Mouse (Mus musculus) myocyte (in vitro differentiated cells): ENCODE data around the gene Vtn. TPM values are rescaled to one million over a fixed set of nuclear protein-coding genes. Genes with fewer than 3 reads are reported as not detected.
"Not testable (repeated sequence)": the region's sequence is repeated elsewhere in the genome, so short reads cannot be mapped to it uniquely, and the experiment has no call there.

ENCODE experiments used
- H3K27me3 ChIP-seq: one replicate; pipeline ENCODE4 v1.6.1; 2011; ENCODE audit not compliant: control insufficient read depth, insufficient read depth, insufficient read length
- H3K36me3 ChIP-seq: one replicate; pipeline ENCODE4 v1.6.1; 2011; ENCODE audit not compliant: control insufficient read depth, insufficient read depth
- H3K4me2 ChIP-seq: one replicate; pipeline ENCODE4 v1.6.1; 2011; ENCODE audit warnings: low read depth, control low read depth
- H3K4me3 ChIP-seq: one replicate; pipeline ENCODE4 v1.5.1; 2011; ENCODE audit warnings: mild to moderate bottlenecking, control low read depth, moderate library complexity
- H3K79me2 ChIP-seq: one replicate; pipeline ENCODE4 v1.6.1; 2011; ENCODE audit not compliant: control insufficient read depth, insufficient read depth
- H3ac ChIP-seq: one replicate; pipeline ENCODE4 v1.6.1; 2011; ENCODE audit not compliant: control insufficient read depth, insufficient read length
- CEBPB ChIP-seq: IDR thresholded peaks from 2 replicates; pipeline ENCODE4 v1.6.1; 2011; ENCODE audit warnings: mild to moderate bottlenecking, moderate library complexity; ENCODE audit not compliant: poor library complexity, insufficient read depth, severe bottlenecking
- E2F4 ChIP-seq: IDR thresholded peaks from one replicate; pipeline ENCODE4 v1.6.1; 2011; ENCODE audit warnings: mild to moderate bottlenecking, control low read depth, moderate library complexity; ENCODE audit not compliant: insufficient read depth
- MAX ChIP-seq: IDR thresholded peaks from one replicate; pipeline ENCODE4 v1.6.1; 2011; ENCODE audit warnings: low read depth, mild to moderate bottlenecking, control low read depth
- MYOD1 ChIP-seq, 3 experiments: IDR thresholded peaks; one replicate each; pipeline ENCODE4 v1.6.1; 2011; ENCODE audit warnings: control low read depth in 2 of 3, low read depth in 2 of 3, mild to moderate bottlenecking in 2 of 3, moderate library complexity in 1 of 3; ENCODE audit not compliant: insufficient read length in 2 of 3, control insufficient read depth in 1 of 3
- MYOG ChIP-seq, 3 experiments: IDR thresholded peaks; one replicate each; pipeline ENCODE4 v1.6.1; 2011; ENCODE audit warnings: control low read depth in 2 of 3, low read depth in 2 of 3, mild to moderate bottlenecking in 2 of 3; ENCODE audit not compliant: insufficient read length in 2 of 3, control insufficient read depth in 1 of 3, insufficient read depth in 1 of 3
- POLR2A ChIP-seq: IDR thresholded peaks from one replicate; pipeline ENCODE4 v1.6.1; 2011; ENCODE audit warnings: low read depth, mild to moderate bottlenecking, control low read depth, moderate library complexity; ENCODE audit not compliant: insufficient read length
- POLR2AphosphoS2 ChIP-seq: IDR thresholded peaks from one replicate; pipeline ENCODE4 v1.6.1; 2011; ENCODE audit warnings: low read depth, control low read depth; ENCODE audit not compliant: insufficient read length
- REST ChIP-seq: IDR thresholded peaks from one replicate; pipeline ENCODE4 v1.6.1; 2011; ENCODE audit warnings: mild to moderate bottlenecking, control low read depth, moderate library complexity; ENCODE audit not compliant: insufficient read depth, insufficient read length
- SRF ChIP-seq: IDR thresholded peaks from one replicate; pipeline ENCODE4 v1.6.1; 2011; ENCODE audit warnings: low read depth; ENCODE audit not compliant: control insufficient read depth, insufficient read length
- TCF12 ChIP-seq: IDR thresholded peaks from one replicate; pipeline ENCODE4 v1.6.1; 2011; ENCODE audit warnings: mild to moderate bottlenecking, control low read depth; ENCODE audit not compliant: poor library complexity, insufficient read depth, severe bottlenecking
- TCF3 ChIP-seq: IDR thresholded peaks from one replicate; pipeline ENCODE4 v1.6.1; 2011; ENCODE audit warnings: low read depth, control low read depth; ENCODE audit not compliant: insufficient read length
- USF1 ChIP-seq: IDR thresholded peaks from one replicate; pipeline ENCODE4 v1.6.1; 2011; ENCODE audit warnings: low read depth, mild to moderate bottlenecking, control low read depth, moderate library complexity
- polyA plus RNA-seq: library from polyadenylated mRNA; unstranded; fragments of >200 nt; fragmentation: generic; extraction: Trizol; gene quantifications from one replicate; pipeline ENCODE4 v1.2.1, GENCODE M21; 2012; ENCODE audit warnings: missing spikeins

Vtn gene
- polyA plus RNA-seq, 1 experiment = not detected

DNA sequence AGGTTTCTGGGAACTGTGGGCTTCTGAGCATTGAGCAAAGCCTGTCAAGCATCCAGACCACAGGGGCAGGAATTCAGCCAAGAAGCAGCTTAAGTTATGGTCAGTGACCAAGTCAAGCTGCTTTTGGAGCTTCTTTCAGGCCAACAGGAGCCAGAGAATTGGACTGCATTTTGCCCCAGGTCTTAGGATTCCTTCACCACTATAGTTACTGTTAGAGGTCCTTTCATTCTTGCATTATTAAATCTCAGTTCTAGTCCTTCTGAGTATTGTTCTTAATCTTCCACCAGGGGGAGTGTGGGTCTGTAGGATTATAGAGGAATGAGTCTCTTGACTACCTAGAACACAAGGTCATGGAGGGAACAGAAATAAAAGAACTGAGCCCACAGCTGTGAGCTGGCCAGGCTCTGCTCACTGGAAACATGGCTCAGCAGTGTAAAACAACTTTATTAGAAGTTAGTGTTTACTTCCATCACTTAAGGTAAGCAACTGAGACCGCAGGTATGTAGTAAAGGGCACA is 23.6 kb downstream of the Vtn start:
- peaks cover 67% of the 10 kb centered on the region for H3K36me3 ChIP-seq
- H3K79me2 ChIP-seq = no peaks in the 10 kb centered on the region
- H3ac ChIP-seq = no peak overlapping the region
- no peaks in the 10 kb centered on the region for H3K27me3 ChIP-seq
- H3K4me2 ChIP-seq = no peak overlapping the region
- TF ChIP-seq CEBPB (no peak), POLR2AphosphoS2 (peak; percentile 20)
- no peak overlapping the region for H3K4me3 ChIP-seq

GRCm38 (mm10) chr11:78523241-78523955 is 24.5 kb downstream of the Vtn start:
- no peaks in the 10 kb centered on the region for H3K27me3 ChIP-seq
- H3K4me3 ChIP-seq = no peak overlapping the region
- TF ChIP-seq MYOD1 (IDR thresholded peaks at IDR 0.05; ENCODE audit: control insufficient read depth in 1 of 3, insufficient read length in 2 of 3, low read depth in 2 of 3) (peak in 2 of 3 experiments; percentile 3 to 5), TCF3 (no peak)
- H3K4me2 ChIP-seq = no peak overlapping the region
- H3ac ChIP-seq = no peak overlapping the region
- H3K79me2 ChIP-seq = no peaks in the 10 kb centered on the region
- H3K36me3 ChIP-seq = peaks cover 66% of the 10 kb centered on the region

DNA sequence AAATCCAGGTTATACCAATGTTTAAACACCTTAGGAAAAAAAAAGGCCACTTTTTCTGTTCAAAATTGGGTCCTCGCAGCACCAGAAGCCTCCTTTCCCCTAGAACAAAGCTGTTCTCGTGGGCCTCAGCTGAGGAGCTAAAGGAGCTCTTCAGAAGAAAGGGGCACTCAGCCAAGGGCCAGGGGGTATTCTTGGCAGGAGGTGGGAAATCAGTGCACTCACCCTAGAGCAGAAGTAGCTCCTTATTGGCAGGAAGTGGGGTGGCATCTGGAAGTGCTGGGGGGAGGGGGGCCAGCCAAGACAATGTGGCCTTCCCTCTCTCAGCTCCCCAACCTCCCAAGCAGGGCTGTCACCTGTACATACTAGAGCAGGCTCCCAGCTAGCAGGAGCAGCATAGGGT is 25.9 kb downstream of the Vtn start:
- no peak overlapping the region for H3K4me3 ChIP-seq
- H3K4me2 ChIP-seq = no peak overlapping the region
- no peak overlapping the region for H3ac ChIP-seq
- TF ChIP-seq POLR2AphosphoS2 (peak; percentile 60), MYOG (IDR thresholded peaks at IDR 0.05; ENCODE audit: control insufficient read depth in 1 of 3, insufficient read depth in 1 of 3, insufficient read length in 2 of 3, low read depth in 2 of 3) (no peak)
- H3K36me3 ChIP-seq = peaks cover 67% of the 10 kb centered on the region
- H3K79me2 ChIP-seq = no peaks in the 10 kb centered on the region
- H3K27me3 ChIP-seq = no peaks in the 10 kb centered on the region

- no peak overlapping the region for H3ac ChIP-seq
- TF ChIP-seq SRF (no peak), TCF3 (no peak), TCF12 (no peak), USF1 (no peak), MYOD1 (IDR thresholded peaks at IDR 0.05; ENCODE audit: control insufficient read depth in 1 of 3, insufficient read length in 2 of 3, low read depth in 2 of 3) (no peak), MYOG (IDR thresholded peaks at IDR 0.05; ENCODE audit: control insufficient read depth in 1 of 3, insufficient read depth in 1 of 3, insufficient read length in 2 of 3, low read depth in 2 of 3) (no peak), CEBPB (no peak), REST (no peak), E2F4 (no peak), POLR2AphosphoS2 (no peak), POLR2A (no peak), MAX (no peak)
- H3K79me2 ChIP-seq = peaks cover 34% of the 10 kb centered on the region
- no peaks in the 10 kb centered on the region for H3K27me3 ChIP-seq
- H3K4me3 ChIP-seq = no peak overlapping the region
- H3K4me2 ChIP-seq = no peak overlapping the region
- H3K36me3 ChIP-seq = peaks cover 42% of the 10 kb centered on the region
Measured at GRCm38 (mm10) chr11:78528714-78529113, 29.8 kb downstream of the Vtn start.

GRCm38 (mm10) chr11:78530001-78530400 is 31.1 kb downstream of the Vtn start:
- Histone ChIP-seq H3K27me3 (no peaks in the 10 kb centered on the region), H3ac (no peak overlapping the region), H3K4me3 (no peak overlapping the region), H3K36me3 (peaks cover 33% of the 10 kb centered on the region), H3K79me2 (peaks cover 46% of the 10 kb centered on the region), H3K4me2 (no peak overlapping the region)
- TF ChIP-seq REST (no peak), POLR2AphosphoS2 (no peak)

DNA sequence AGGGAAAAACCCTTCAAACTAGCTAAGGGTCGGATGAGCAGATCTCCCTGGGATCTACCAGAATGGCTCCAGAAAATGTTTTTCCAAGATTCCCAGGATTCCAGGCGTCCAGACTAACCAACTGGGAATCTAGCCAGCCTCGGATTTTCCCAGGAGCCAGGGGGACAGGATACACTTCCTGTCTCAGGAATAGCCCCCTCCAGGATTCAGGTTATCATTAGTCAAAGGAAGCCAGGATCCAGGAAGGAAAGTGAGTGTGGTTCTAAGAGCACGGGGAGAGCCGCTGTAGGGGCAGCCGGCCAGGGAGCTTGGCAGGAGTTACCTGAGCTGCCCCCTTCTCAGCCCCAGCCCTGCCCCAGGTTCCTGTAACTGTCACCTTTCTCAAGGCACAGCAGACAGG is 32.2 kb downstream of the Vtn start:
- no peak overlapping the region for H3K4me3 ChIP-seq
- H3K4me2 ChIP-seq = no peak overlapping the region
- no peak for TF ChIP-seq E2F4
- TF ChIP-seq POLR2AphosphoS2 = no peak
- TF ChIP-seq REST = no peak
- no peak for TF ChIP-seq CEBPB
- TF ChIP-seq MAX = no peak

DNA sequence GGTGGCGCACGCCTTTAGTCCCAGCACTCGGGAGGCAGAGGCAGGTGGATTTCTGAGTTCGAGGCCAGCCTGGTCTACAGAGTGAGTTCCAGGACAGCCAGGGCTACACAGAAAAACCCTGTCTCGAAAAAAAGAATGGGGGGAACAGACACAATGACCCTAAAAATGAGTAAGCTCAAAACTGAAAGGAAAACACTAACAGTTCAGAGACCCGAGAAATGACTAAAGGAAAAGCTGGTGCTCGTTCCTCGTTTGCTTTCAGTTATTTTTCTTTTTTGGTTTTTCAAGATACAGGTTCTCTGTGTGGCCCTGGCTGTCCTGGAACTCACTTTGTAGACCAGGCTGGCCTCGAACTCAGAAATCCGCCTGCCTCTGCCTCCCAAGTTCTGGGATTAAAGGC is 32.6 kb downstream of the Vtn start:
- H3ac ChIP-seq, H3K27me3 ChIP-seq, H3K4me3 ChIP-seq, H3K4me2 ChIP-seq: not testable (repeated sequence)
- Histone ChIP-seq H3K79me2 (peaks cover 54% of the 10 kb centered on the region), H3K36me3 (peaks cover 19% of the 10 kb centered on the region)

More for the DNA sequence above, 32.2 kb downstream of the Vtn start:
- H3K36me3 ChIP-seq = peaks cover 24% of the 10 kb centered on the region
- no peak overlapping the region for H3ac ChIP-seq
- no peaks in the 10 kb centered on the region for H3K27me3 ChIP-seq
- H3K79me2 ChIP-seq = peaks cover 52% of the 10 kb centered on the region
